Mouse (Mus musculus) liver, adult 2 months (tissue): ENCODE results near the gene Tnfaip8l3.

Experiments
- CTCF ChIP-seq: fragments of 200-500 bp; IDR thresholded peaks from 2 replicates; pipeline ENCODE4 v1.5.1; 2011; ENCODE audit warnings: low read depth, low read length, control low read depth
- POLR2A ChIP-seq: fragments of 200-500 bp; IDR thresholded peaks from 2 replicates; pipeline ENCODE4 v1.6.1; 2011; ENCODE audit warnings: low read length, control low read depth; ENCODE audit not compliant: insufficient read depth; ENCODE audit errors: extremely low read depth

GRCm38 (mm10) chr9:54064836-54065235, 3.4 kb downstream of the Tnfaip8l3 start:
- TF ChIP-seq CTCF, result no peak
- no peak for TF ChIP-seq POLR2A
